Mouse (Mus musculus): ENCODE data around the gene Gcsh. TPM values are rescaled to one million over a fixed set of nuclear protein-coding genes. Genes with fewer than 3 reads are reported as not detected.

Gcsh gene
- polyA plus RNA-seq, 1 experiment from 2014 or later, result 158 TPM

GRCm38 (mm10) chr8:116989842-116990241 is 3.5 kb downstream of the Gcsh start:
- H3K36me3 ChIP-seq (ENCODE audit: control insufficient read depth, insufficient read depth, low read length), result 0 out of 2 replicates have a peak, but pooled peaks cover 2% of the 10 kb centered on the region
- ATAC-seq (ENCODE audit: low FRiP score), result no peak
- WGBS, result 96% methylated on average over 3 of the region's 3 CpGs

GRCm38 (mm10) chr8:116980117-116980516 is 13.2 kb downstream of the Gcsh start:
- 17% methylated on average over 4 of the region's 4 CpGs for WGBS
- Histone ChIP-seq H3K4me3 (ENCODE audit: low read depth, low read length) (no peak overlapping the region), H3K9me3 (ENCODE audit: control insufficient read depth, low read length) (no peaks in the 10 kb centered on the region), H3K27me3 (ENCODE audit: control insufficient read depth, insufficient read depth, low read length) (no peaks in the 10 kb centered on the region), H3K4me2 (no peak overlapping the region), H3K27ac (ENCODE audit: low read depth, low read length) (no peak overlapping the region), H3K36me3 (ENCODE audit: control insufficient read depth, insufficient read depth, low read length) (no peaks in the 10 kb centered on the region), H3K4me1 (ENCODE audit: control insufficient read depth, insufficient read depth, low read length) (peaks cover 4% of the 10 kb centered on the region; the same call in 1 of the 2 replicates), H3K9ac (ENCODE audit: low read length) (no peak overlapping the region)
- ATAC-seq (ENCODE audit: low FRiP score) (no peak), DNase-seq (ENCODE audit: low spot score, missing footprints) (peak; percentile 95)

More at GRCm38 (mm10) chr8:116989842-116990241, 3.5 kb downstream of the Gcsh start:
- no peak overlapping the region for H3K4me2 ChIP-seq
- H3K9ac ChIP-seq (ENCODE audit: low read length), result no peak overlapping the region
- H3K27me3 ChIP-seq (ENCODE audit: control insufficient read depth, insufficient read depth, low read length), result no peaks in the 10 kb centered on the region
- DNase-seq (ENCODE audit: low spot score, missing footprints), result peak; percentile 26
- H3K27ac ChIP-seq (ENCODE audit: low read depth, low read length), result no peak overlapping the region
- H3K4me1 ChIP-seq (ENCODE audit: control insufficient read depth, insufficient read depth, low read length), result peaks cover 7% of the 10 kb centered on the region
- H3K4me3 ChIP-seq (ENCODE audit: low read depth, low read length), result no peak overlapping the region
- no peaks in the 10 kb centered on the region for H3K9me3 ChIP-seq (ENCODE audit: control insufficient read depth, low read length)

- Histone ChIP-seq H3K4me1 (ENCODE audit: control insufficient read depth, insufficient read depth, low read length) (peaks cover 4% of the 10 kb centered on the region; the same call in 1 of the 2 replicates), H3K4me3 (ENCODE audit: low read depth, low read length) (peak within 1 kb of the TSS; percentile 58), H3K36me3 (ENCODE audit: control insufficient read depth, insufficient read depth, low read length) (no peaks in the 10 kb centered on the region), H3K9ac (ENCODE audit: low read length) (peak within 1 kb of the TSS; percentile 49; the same call in 1 of the 2 replicates), H3K9me3 (ENCODE audit: control insufficient read depth, low read length) (no peaks in the 10 kb centered on the region), H3K4me2 (peak within 1 kb of the TSS; percentile 59), H3K27ac (ENCODE audit: low read depth, low read length) (no peak within 1 kb of the TSS), H3K27me3 (ENCODE audit: control insufficient read depth, insufficient read depth, low read length) (no peaks in the 10 kb centered on the region)
- peak; percentile 99 for ATAC-seq (ENCODE audit: low FRiP score)
- peak; percentile 100 for DNase-seq (ENCODE audit: low spot score, missing footprints)
- WGBS, result under 1% methylated on average over 46 of the region's 46 CpGs
These were observed 14.6 kb downstream of the Gcsh start, which contains the start of gene 1700030J22Rik for GRCm38 (mm10) chr8:116978631-116979256. TSS of gene 1700030J22Rik (minus strand) at chr8:116978959.

- Histone ChIP-seq H3K4me3 (ENCODE audit: low read depth, low read length) (peak overlapping the region; percentile 58), H3K36me3 (ENCODE audit: control insufficient read depth, insufficient read depth, low read length) (no peaks in the 10 kb centered on the region), H3K9me3 (ENCODE audit: control insufficient read depth, low read length) (no peaks in the 10 kb centered on the region), H3K27me3 (ENCODE audit: control insufficient read depth, insufficient read depth, low read length) (no peaks in the 10 kb centered on the region), H3K27ac (ENCODE audit: low read depth, low read length) (no peak overlapping the region), H3K4me2 (peak overlapping the region; percentile 59), H3K9ac (ENCODE audit: low read length) (peak overlapping the region; percentile 49; the same call in 1 of the 2 replicates), H3K4me1 (ENCODE audit: control insufficient read depth, insufficient read depth, low read length) (peaks cover 4% of the 10 kb centered on the region; the same call in 1 of the 2 replicates)
- ATAC-seq (ENCODE audit: low FRiP score) (no peak), DNase-seq (ENCODE audit: low spot score, missing footprints) (no peak)
- 31% methylated on average over 8 of the region's 8 CpGs for WGBS
These were observed 15.3 kb downstream of the Gcsh start for GRCm38 (mm10) chr8:116978052-116978451.

- H3K4me1 ChIP-seq (ENCODE audit: control insufficient read depth, insufficient read depth, low read length), result peaks cover 4% of the 10 kb centered on the region; the same call in 1 of the 2 replicates
- no peak overlapping the region for H3K4me2 ChIP-seq
- ATAC-seq (ENCODE audit: low FRiP score) (no peak), DNase-seq (ENCODE audit: low spot score, missing footprints) (no peak)
- H3K9ac ChIP-seq (ENCODE audit: low read length), result 0 out of 2 replicates have a peak overlapping the region, but pooled peaks have one; percentile 5
- no peaks in the 10 kb centered on the region for H3K27me3 ChIP-seq (ENCODE audit: control insufficient read depth, insufficient read depth, low read length)
- 63% methylated on average over 5 of the region's 5 CpGs for WGBS
- no peak overlapping the region for H3K27ac ChIP-seq (ENCODE audit: low read depth, low read length)
- no peak overlapping the region for H3K4me3 ChIP-seq (ENCODE audit: low read depth, low read length)
- H3K36me3 ChIP-seq (ENCODE audit: control insufficient read depth, insufficient read depth, low read length), result no peaks in the 10 kb centered on the region
- no peaks in the 10 kb centered on the region for H3K9me3 ChIP-seq (ENCODE audit: control insufficient read depth, low read length)
These were observed 17.7 kb downstream of the Gcsh start for GRCm38 (mm10) chr8:116975606-116976005.

- H3K4me2 ChIP-seq, result no peak overlapping the region
- no peaks in the 10 kb centered on the region for H3K27me3 ChIP-seq (ENCODE audit: control insufficient read depth, insufficient read depth, low read length)
- no peak for DNase-seq (ENCODE audit: low spot score, missing footprints)
- no peak for ATAC-seq (ENCODE audit: low FRiP score)
- WGBS, result 38% methylated on average over 5 of the region's 5 CpGs
- H3K4me1 ChIP-seq (ENCODE audit: control insufficient read depth, insufficient read depth, low read length), result peaks cover 4% of the 10 kb centered on the region; the same call in 1 of the 2 replicates
- H3K36me3 ChIP-seq (ENCODE audit: control insufficient read depth, insufficient read depth, low read length), result no peaks in the 10 kb centered on the region
- 0 out of 2 replicates have a peak overlapping the region, but pooled peaks have one; percentile 5 for H3K9ac ChIP-seq (ENCODE audit: low read length)
- H3K4me3 ChIP-seq (ENCODE audit: low read depth, low read length), result no peak overlapping the region
- no peak overlapping the region for H3K27ac ChIP-seq (ENCODE audit: low read depth, low read length)
- no peaks in the 10 kb centered on the region for H3K9me3 ChIP-seq (ENCODE audit: control insufficient read depth, low read length)
These were observed 18.3 kb downstream of the Gcsh start for GRCm38 (mm10) chr8:116975066-116975465.

- no peaks in the 10 kb centered on the region for H3K27me3 ChIP-seq (ENCODE audit: control insufficient read depth, insufficient read depth, low read length)
- no peak for ATAC-seq (ENCODE audit: low FRiP score)
- no peak overlapping the region for H3K9ac ChIP-seq (ENCODE audit: low read length)
- no peak for DNase-seq (ENCODE audit: low spot score, missing footprints)
- no peaks in the 10 kb centered on the region for H3K4me1 ChIP-seq (ENCODE audit: control insufficient read depth, insufficient read depth, low read length)
- H3K9me3 ChIP-seq (ENCODE audit: control insufficient read depth, low read length), result no peaks in the 10 kb centered on the region
- no peaks in the 10 kb centered on the region for H3K36me3 ChIP-seq (ENCODE audit: control insufficient read depth, insufficient read depth, low read length)
- 80% methylated on average over 6 of the region's 6 CpGs for WGBS
- no peak overlapping the region for H3K27ac ChIP-seq (ENCODE audit: low read depth, low read length)
- no peak overlapping the region for H3K4me3 ChIP-seq (ENCODE audit: low read depth, low read length)
- H3K4me2 ChIP-seq, result no peak overlapping the region
These were observed 23.8 kb downstream of the Gcsh start for GRCm38 (mm10) chr8:116969531-116969930.

- DNase-seq (ENCODE audit: low spot score, missing footprints) (no peak), ATAC-seq (ENCODE audit: low FRiP score) (no peak)
- Histone ChIP-seq H3K27ac (ENCODE audit: low read depth, low read length) (no peak overlapping the region), H3K9me3 (ENCODE audit: control insufficient read depth, low read length) (no peaks in the 10 kb centered on the region), H3K4me3 (ENCODE audit: low read depth, low read length) (no peak overlapping the region), H3K4me1 (ENCODE audit: control insufficient read depth, insufficient read depth, low read length) (no peaks in the 10 kb centered on the region), H3K9ac (ENCODE audit: low read length) (no peak overlapping the region), H3K4me2 (no peak overlapping the region), H3K27me3 (ENCODE audit: control insufficient read depth, insufficient read depth, low read length) (no peaks in the 10 kb centered on the region), H3K36me3 (ENCODE audit: control insufficient read depth, insufficient read depth, low read length) (peaks cover 6% of the 10 kb centered on the region; the same call in 1 of the 2 replicates)
- 92% methylated on average over 9 of the region's 9 CpGs for WGBS
These were observed 38.9 kb downstream of the Gcsh start for GRCm38 (mm10) chr8:116954415-116954814.

GRCm38 (mm10) chr8:116952428-116952827 is 40.9 kb downstream of the Gcsh start:
- H3K4me3 ChIP-seq (ENCODE audit: low read depth, low read length), result no peak overlapping the region
- no peak overlapping the region for H3K27ac ChIP-seq (ENCODE audit: low read depth, low read length)
- no peaks in the 10 kb centered on the region for H3K9me3 ChIP-seq (ENCODE audit: control insufficient read depth, low read length)
- ATAC-seq (ENCODE audit: low FRiP score) (no peak), DNase-seq (ENCODE audit: low spot score, missing footprints) (no peak)
- no peaks in the 10 kb centered on the region for H3K27me3 ChIP-seq (ENCODE audit: control insufficient read depth, insufficient read depth, low read length)
- H3K4me2 ChIP-seq, result no peak overlapping the region
- peaks cover 3% of the 10 kb centered on the region; the same call in 1 of the 2 replicates for H3K36me3 ChIP-seq (ENCODE audit: control insufficient read depth, insufficient read depth, low read length)
- H3K9ac ChIP-seq (ENCODE audit: low read length), result no peak overlapping the region
- no peaks in the 10 kb centered on the region for H3K4me1 ChIP-seq (ENCODE audit: control insufficient read depth, insufficient read depth, low read length)
- 91% methylated on average over 8 of the region's 8 CpGs for WGBS

Measured in midbrain, embryonic 11.5 days (tissue).